9 mouse cellular contexts compared by ENCODE assay signal in genomic region chr11:21033823-21034401, GRCm38 (mm10). TPM values are rescaled to one million over a fixed set of nuclear protein-coding genes. Genes with fewer than 3 reads are reported as not detected.
DNase-seq lines count a peak whose midpoint lies in the region; ATAC-seq and TF ChIP-seq lines count a peak whose summit lies in the region.
"Had no signal": no experiment of that assay in that cellular context is flagged by ENCODE, and none has a peak within 500 bp of the region (broad histone marks: within the 10 kb centered on the region; RNA-seq: fewer than 3 reads in every experiment).

No protein-coding gene starts in this region.

- TF ChIP-seq CTCF in bone marrow, adult 2 months (IDR thresholded peaks at IDR 0.05; ENCODE audit: control insufficient read depth, insufficient read depth, low read length), result no peak

- H3K27me3 ChIP-seq in liver, embryonic 11.5 days (replicated peaks; ENCODE audit: control insufficient read depth, insufficient read depth, low read length), result no peaks in the 10 kb centered on the region

- no peaks in the 10 kb centered on the region for H3K4me1 ChIP-seq in bone marrow, adult 2 months (ENCODE audit: control insufficient read depth, insufficient read depth, low read length)
- H3K4me1 ChIP-seq in liver, embryonic 11.5 days (replicated peaks; ENCODE audit: control insufficient read depth, insufficient read depth, low read length), result 0 out of 2 replicates have a peak, but pooled peaks cover 2% of the 10 kb centered on the region

- peak overlapping the region; percentile 52 for H3K27ac ChIP-seq in bone marrow, adult 2 months (ENCODE audit: control insufficient read depth, insufficient read depth, low read depth, low read length, poor library complexity)
- H3K27ac ChIP-seq in liver, embryonic 11.5 days (ENCODE audit: low read depth, low read length), result no peak overlapping the region
- H3K27ac ChIP-seq: liver, embryonic 14.5 days had no signal

- DNase-seq in layer of hippocampus, adult 11-12 months (ENCODE audit: low spot score), result peak; percentile 58
- no peak for DNase-seq in layer of hippocampus, adult 9-10 months (ENCODE audit: low spot score)
- DNase-seq in induced T-regulatory cell, adult 2 months (ENCODE audit: low read depth), result peak; percentile 77
- DNase-seq in liver, embryonic 11.5 days (ENCODE audit: low spot score), result peak; percentile 30
- peak; percentile 15 for DNase-seq in ovary, adult 18-20 months (ENCODE audit: low spot score)
- peak; percentile 16 for DNase-seq in urinary bladder, postnatal 10 days (ENCODE audit: low spot score)
- no peak for DNase-seq in frontal cortex, postnatal 25 days (ENCODE audit: low spot score in 2 of 2)

- H3K4me2 ChIP-seq in liver, embryonic 11.5 days, result peak overlapping the region; percentile 45

- no peak for TF ChIP-seq POLR2A in bone marrow, adult 2 months (IDR thresholded peaks at IDR 0.05; ENCODE audit: borderline replicate concordance, control insufficient read depth, low read depth, low read length)

- H3K36me3 ChIP-seq in liver, embryonic 11.5 days (ENCODE audit: control insufficient read depth, insufficient read depth, low read length), result no peaks in the 10 kb centered on the region

- 10% methylated on average over 11 of the region's 11 CpGs for WGBS in bone marrow, adult 2 months
- 39% methylated on average over 11 of the region's 11 CpGs for WGBS in liver, embryonic 11.5 days

- peak overlapping the region; percentile 37 for H3K4me3 ChIP-seq in bone marrow, adult 2 months (replicated peaks; ENCODE audit: control insufficient read depth, low read depth, low read length)
- H3K4me3 ChIP-seq in liver, embryonic 11.5 days (ENCODE audit: low read depth, low read length), result no peak overlapping the region

- H3K9me3 ChIP-seq in liver, embryonic 11.5 days (ENCODE audit: control insufficient read depth, low read length), result no peaks in the 10 kb centered on the region

- no peak for ATAC-seq in liver, embryonic 11.5 days (replicated peaks; ENCODE audit: low FRiP score)

- H3K9ac ChIP-seq in liver, embryonic 11.5 days (ENCODE audit: low read depth, low read length), result no peak overlapping the region
- H3K9ac ChIP-seq: liver, embryonic 14.5 days had no signal

RNA-seq across cellular contexts. Expression of gene Peli1, which starts 57.2 kb away (rescaled TPM):
- polyA plus RNA-seq in bone marrow, adult 2 months (2011; ENCODE audit: insufficient read depth, insufficient read length, low replicate concordance, missing spikeins), result 7.0 and 9.1 TPM in 2 replicates
- 25.2 and 26.7 TPM in 2 replicates for polyA plus RNA-seq in liver, embryonic 11.5 days (2014; fragmentation: Nextera tagmentation; extraction: Ambion mirVana)

Comparison
In these comparisons a context has a peak if more than half of its experiments do, and no peak if none do; other contexts are left out.
1. DNase-seq: peak in layer of hippocampus, adult 11-12 months (single experiment), induced T-regulatory cell, adult 2 months (single experiment), liver, embryonic 11.5 days (single experiment), ovary, adult 18-20 months (single experiment) and urinary bladder, postnatal 10 days (single experiment); none in layer of hippocampus, adult 9-10 months (single experiment) and frontal cortex, postnatal 25 days (0 of 2).